Mouse (Mus musculus) myocyte (in vitro differentiated cells): Measurements from ENCODE around the gene Ccndbp1. TPM values are rescaled to one million over a fixed set of nuclear protein-coding genes. Genes with fewer than 3 reads are reported as not detected.

Experiments
- H3K27me3 ChIP-seq: one replicate; pipeline ENCODE4 v1.6.1; 2011; ENCODE audit not compliant: control insufficient read depth, insufficient read depth, insufficient read length
- H3K36me3 ChIP-seq: one replicate; pipeline ENCODE4 v1.6.1; 2011; ENCODE audit not compliant: control insufficient read depth, insufficient read depth
- H3K4me2 ChIP-seq: one replicate; pipeline ENCODE4 v1.6.1; 2011; ENCODE audit warnings: low read depth, control low read depth
- H3K4me3 ChIP-seq: one replicate; pipeline ENCODE4 v1.5.1; 2011; ENCODE audit warnings: mild to moderate bottlenecking, control low read depth, moderate library complexity
- H3K79me2 ChIP-seq: one replicate; pipeline ENCODE4 v1.6.1; 2011; ENCODE audit not compliant: control insufficient read depth, insufficient read depth
- H3ac ChIP-seq: one replicate; pipeline ENCODE4 v1.6.1; 2011; ENCODE audit not compliant: control insufficient read depth, insufficient read length
- CEBPB ChIP-seq: IDR thresholded peaks from 2 replicates; pipeline ENCODE4 v1.6.1; 2011; ENCODE audit warnings: mild to moderate bottlenecking, moderate library complexity; ENCODE audit not compliant: poor library complexity, insufficient read depth, severe bottlenecking
- E2F4 ChIP-seq: IDR thresholded peaks from one replicate; pipeline ENCODE4 v1.6.1; 2011; ENCODE audit warnings: mild to moderate bottlenecking, control low read depth, moderate library complexity; ENCODE audit not compliant: insufficient read depth
- MAX ChIP-seq: IDR thresholded peaks from one replicate; pipeline ENCODE4 v1.6.1; 2011; ENCODE audit warnings: low read depth, mild to moderate bottlenecking, control low read depth
- MYOD1 ChIP-seq, 3 experiments: IDR thresholded peaks; one replicate each; pipeline ENCODE4 v1.6.1; 2011; ENCODE audit warnings: control low read depth in 2 of 3, low read depth in 2 of 3, mild to moderate bottlenecking in 2 of 3, moderate library complexity in 1 of 3; ENCODE audit not compliant: insufficient read length in 2 of 3, control insufficient read depth in 1 of 3
- MYOG ChIP-seq, 3 experiments: IDR thresholded peaks; one replicate each; pipeline ENCODE4 v1.6.1; 2011; ENCODE audit warnings: control low read depth in 2 of 3, low read depth in 2 of 3, mild to moderate bottlenecking in 2 of 3; ENCODE audit not compliant: insufficient read length in 2 of 3, control insufficient read depth in 1 of 3, insufficient read depth in 1 of 3
- POLR2A ChIP-seq: IDR thresholded peaks from one replicate; pipeline ENCODE4 v1.6.1; 2011; ENCODE audit warnings: low read depth, mild to moderate bottlenecking, control low read depth, moderate library complexity; ENCODE audit not compliant: insufficient read length
- POLR2AphosphoS2 ChIP-seq: IDR thresholded peaks from one replicate; pipeline ENCODE4 v1.6.1; 2011; ENCODE audit warnings: low read depth, control low read depth; ENCODE audit not compliant: insufficient read length
- REST ChIP-seq: IDR thresholded peaks from one replicate; pipeline ENCODE4 v1.6.1; 2011; ENCODE audit warnings: mild to moderate bottlenecking, control low read depth, moderate library complexity; ENCODE audit not compliant: insufficient read depth, insufficient read length
- SRF ChIP-seq: IDR thresholded peaks from one replicate; pipeline ENCODE4 v1.6.1; 2011; ENCODE audit warnings: low read depth; ENCODE audit not compliant: control insufficient read depth, insufficient read length
- TCF12 ChIP-seq: IDR thresholded peaks from one replicate; pipeline ENCODE4 v1.6.1; 2011; ENCODE audit warnings: mild to moderate bottlenecking, control low read depth; ENCODE audit not compliant: poor library complexity, insufficient read depth, severe bottlenecking
- TCF3 ChIP-seq: IDR thresholded peaks from one replicate; pipeline ENCODE4 v1.6.1; 2011; ENCODE audit warnings: low read depth, control low read depth; ENCODE audit not compliant: insufficient read length
- USF1 ChIP-seq: IDR thresholded peaks from one replicate; pipeline ENCODE4 v1.6.1; 2011; ENCODE audit warnings: low read depth, mild to moderate bottlenecking, control low read depth, moderate library complexity
- polyA plus RNA-seq: library from polyadenylated mRNA; unstranded; fragments of >200 nt; fragmentation: generic; extraction: Trizol; gene quantifications from one replicate; pipeline ENCODE4 v1.2.1, GENCODE M21; 2012; ENCODE audit warnings: missing spikeins

Ccndbp1 gene
- polyA plus RNA-seq, 1 experiment: 48.4 TPM

GRCm38 (mm10) chr2:120998863-120999262, 9.3 kb upstream of the Ccndbp1 start:
- H3K4me3 ChIP-seq: no peak overlapping the region
- no peaks in the 10 kb centered on the region for H3K27me3 ChIP-seq
- no peak overlapping the region for H3ac ChIP-seq

GRCm38 (mm10) chr2:121003586-121003985, 4.6 kb upstream of the Ccndbp1 start:
- no peak overlapping the region for H3K4me2 ChIP-seq
- no peaks in the 10 kb centered on the region for H3K79me2 ChIP-seq

More at GRCm38 (mm10) chr2:120998863-120999262, 9.3 kb upstream of the Ccndbp1 start:
- no peaks in the 10 kb centered on the region for H3K79me2 ChIP-seq
- peaks cover 23% of the 10 kb centered on the region for H3K36me3 ChIP-seq
- H3K4me2 ChIP-seq: no peak overlapping the region
- no peak for TF ChIP-seq MYOG (IDR thresholded peaks at IDR 0.05; ENCODE audit: control insufficient read depth in 1 of 3, insufficient read depth in 1 of 3, insufficient read length in 2 of 3, low read depth in 2 of 3)
- no peak for TF ChIP-seq USF1
- no peak for TF ChIP-seq POLR2A
- TF ChIP-seq REST: no peak
- TF ChIP-seq POLR2AphosphoS2: no peak
- no peak for TF ChIP-seq TCF3
- no peak for TF ChIP-seq TCF12
- no peak for TF ChIP-seq MYOD1 (IDR thresholded peaks at IDR 0.05; ENCODE audit: control insufficient read depth in 1 of 3, insufficient read length in 2 of 3, low read depth in 2 of 3)
- TF ChIP-seq CEBPB: no peak
- TF ChIP-seq SRF: no peak
- TF ChIP-seq E2F4: no peak
- no peak for TF ChIP-seq MAX

GRCm38 (mm10) chr2:121004018-121004811, 4.0 kb upstream of the Ccndbp1 start:
- H3ac ChIP-seq: no peak overlapping the region
- TF ChIP-seq MYOG (IDR thresholded peaks at IDR 0.05; ENCODE audit: control insufficient read depth in 1 of 3, insufficient read depth in 1 of 3, insufficient read length in 2 of 3, low read depth in 2 of 3): no peak
- no peak for TF ChIP-seq CEBPB
- no peak for TF ChIP-seq SRF
- H3K4me2 ChIP-seq: no peak overlapping the region
- H3K4me3 ChIP-seq: no peak overlapping the region
- H3K79me2 ChIP-seq: no peaks in the 10 kb centered on the region
- no peaks in the 10 kb centered on the region for H3K27me3 ChIP-seq
- peaks cover 7% of the 10 kb centered on the region for H3K36me3 ChIP-seq

More at GRCm38 (mm10) chr2:121003586-121003985, 4.6 kb upstream of the Ccndbp1 start:
- Histone ChIP-seq H3K36me3 (peaks cover 12% of the 10 kb centered on the region), H3ac (no peak overlapping the region), H3K27me3 (no peaks in the 10 kb centered on the region), H3K4me3 (no peak overlapping the region)
- TF ChIP-seq USF1: no peak
- TF ChIP-seq MYOG (IDR thresholded peaks at IDR 0.05; ENCODE audit: control insufficient read depth in 1 of 3, insufficient read depth in 1 of 3, insufficient read length in 2 of 3, low read depth in 2 of 3): no peak
- no peak for TF ChIP-seq MAX
- no peak for TF ChIP-seq SRF
- TF ChIP-seq E2F4: no peak
- TF ChIP-seq REST: no peak
- TF ChIP-seq POLR2A: no peak
- TF ChIP-seq POLR2AphosphoS2: no peak
- no peak for TF ChIP-seq TCF12
- no peak for TF ChIP-seq TCF3
- TF ChIP-seq CEBPB: no peak
- TF ChIP-seq MYOD1 (IDR thresholded peaks at IDR 0.05; ENCODE audit: control insufficient read depth in 1 of 3, insufficient read length in 2 of 3, low read depth in 2 of 3): no peak

- H3K27me3 ChIP-seq: no peaks in the 10 kb centered on the region
- TF ChIP-seq POLR2A (no peak), E2F4 (no peak), MYOG (IDR thresholded peaks at IDR 0.05; ENCODE audit: control insufficient read depth in 1 of 3, insufficient read depth in 1 of 3, insufficient read length in 2 of 3, low read depth in 2 of 3) (no peak), SRF (no peak), MYOD1 (IDR thresholded peaks at IDR 0.05; ENCODE audit: control insufficient read depth in 1 of 3, insufficient read length in 2 of 3, low read depth in 2 of 3) (no peak), CEBPB (no peak), TCF12 (no peak), POLR2AphosphoS2 (no peak), MAX (no peak)
- H3K36me3 ChIP-seq: no peaks in the 10 kb centered on the region
- H3K4me2 ChIP-seq: no peak overlapping the region
- no peak overlapping the region for H3ac ChIP-seq
- H3K79me2 ChIP-seq: no peaks in the 10 kb centered on the region
- H3K4me3 ChIP-seq: no peak overlapping the region
Observed at GRCm38 (mm10) chr2:121006986-121007385, 1.2 kb upstream of the Ccndbp1 start.

- Histone ChIP-seq H3ac (no peak overlapping the region), H3K36me3 (peaks cover 5% of the 10 kb centered on the region), H3K4me3 (peak overlapping the region; percentile 74), H3K4me2 (peak overlapping the region; percentile 93), H3K79me2 (no peaks in the 10 kb centered on the region), H3K27me3 (no peaks in the 10 kb centered on the region)
- no peak for TF ChIP-seq REST
- TF ChIP-seq MYOD1 (IDR thresholded peaks at IDR 0.05; ENCODE audit: control insufficient read depth in 1 of 3, insufficient read length in 2 of 3, low read depth in 2 of 3): no peak
- no peak for TF ChIP-seq E2F4
- no peak for TF ChIP-seq MAX
- TF ChIP-seq MYOG (IDR thresholded peaks at IDR 0.05; ENCODE audit: control insufficient read depth in 1 of 3, insufficient read depth in 1 of 3, insufficient read length in 2 of 3, low read depth in 2 of 3): no peak
- no peak for TF ChIP-seq TCF12
- TF ChIP-seq CEBPB: no peak
- TF ChIP-seq POLR2A: no peak
- TF ChIP-seq SRF: no peak
- no peak for TF ChIP-seq TCF3
- TF ChIP-seq USF1: no peak
- TF ChIP-seq POLR2AphosphoS2: no peak
Observed at GRCm38 (mm10) chr2:121008664-121009007, 433 bp downstream of the Ccndbp1 start.
